ENCODE assay signal across 14 mouse cellular contexts in genomic region chr7:124032236-124032635, GRCm38 (mm10). TPM values are rescaled to one million over a fixed set of nuclear protein-coding genes. Genes with fewer than 3 reads are reported as not detected.
DNase-seq lines count a peak whose midpoint lies in the region; ATAC-seq and TF ChIP-seq lines count a peak whose summit lies in the region.
"Had no signal": no experiment of that assay in that cellular context is flagged by ENCODE, and none has a peak within 500 bp of the region (broad histone marks: within the 10 kb centered on the region; RNA-seq: fewer than 3 reads in every experiment).

No protein-coding gene starts in this region.

- H3K27ac ChIP-seq in kidney, embryonic 14.5 days (ENCODE audit: low read depth, low read length) = no peak overlapping the region
- H3K27ac ChIP-seq in kidney, adult 2 months (ENCODE audit: insufficient read depth, low read depth, low read length) = no peak overlapping the region
- H3K27ac ChIP-seq in embryonic facial prominence, embryonic 14.5 days (replicated peaks; ENCODE audit: low read depth, low read length) = no peak overlapping the region
- H3K27ac ChIP-seq in midbrain, embryonic 15.5 days = no peak overlapping the region
- H3K27ac ChIP-seq: layer of hippocampus, adult 2 months had no signal

- H3K4me3 ChIP-seq in kidney, embryonic 14.5 days (ENCODE audit: low read length) = no peak overlapping the region
- H3K4me3 ChIP-seq in kidney, adult 2 months (ENCODE audit: insufficient read depth, low read depth, low read length) = no peak overlapping the region
- H3K4me3 ChIP-seq in embryonic facial prominence, embryonic 14.5 days (ENCODE audit: low read depth, low read length) = no peak overlapping the region
- no peak overlapping the region for H3K4me3 ChIP-seq in midbrain, embryonic 15.5 days
- H3K4me3 ChIP-seq: layer of hippocampus, adult 2 months had no signal

- H3K27me3 ChIP-seq in kidney, embryonic 14.5 days (ENCODE audit: control insufficient read depth, insufficient read depth, low read length) = no peaks in the 10 kb centered on the region
- no peaks in the 10 kb centered on the region for H3K27me3 ChIP-seq in kidney, adult 2 months (replicated peaks; ENCODE audit: control insufficient read depth, insufficient read depth, low read length)
- H3K27me3 ChIP-seq in embryonic facial prominence, embryonic 14.5 days (replicated peaks; ENCODE audit: control insufficient read depth, insufficient read depth, low read length) = no peaks in the 10 kb centered on the region
- no peaks in the 10 kb centered on the region for H3K27me3 ChIP-seq in midbrain, embryonic 15.5 days (replicated peaks)

- H3K4me1 ChIP-seq in kidney, embryonic 14.5 days (ENCODE audit: control insufficient read depth, insufficient read depth, low read length) = no peaks in the 10 kb centered on the region
- no peaks in the 10 kb centered on the region for H3K4me1 ChIP-seq in kidney, adult 2 months (ENCODE audit: control insufficient read depth, insufficient read depth, low read length)
- no peaks in the 10 kb centered on the region for H3K4me1 ChIP-seq in embryonic facial prominence, embryonic 14.5 days (ENCODE audit: control insufficient read depth, insufficient read depth, low read length)
- H3K4me1 ChIP-seq in midbrain, embryonic 15.5 days = peaks cover 9% of the 10 kb centered on the region

- no peaks in the 10 kb centered on the region for H3K36me3 ChIP-seq in kidney, embryonic 14.5 days (ENCODE audit: control insufficient read depth, insufficient read depth, low read length)
- H3K36me3 ChIP-seq in kidney, adult 2 months (ENCODE audit: control insufficient read depth, insufficient read depth, low read length) = no peaks in the 10 kb centered on the region
- no peaks in the 10 kb centered on the region for H3K36me3 ChIP-seq in embryonic facial prominence, embryonic 14.5 days (ENCODE audit: control insufficient read depth, insufficient read depth, low read length)
- no peaks in the 10 kb centered on the region for H3K36me3 ChIP-seq in midbrain, embryonic 15.5 days (replicated peaks)

- no peak overlapping the region for H3K9ac ChIP-seq in kidney, embryonic 14.5 days (ENCODE audit: low read depth, low read length)
- no peak overlapping the region for H3K9ac ChIP-seq in embryonic facial prominence, embryonic 14.5 days (ENCODE audit: low read depth, low read length)
- no peak overlapping the region for H3K9ac ChIP-seq in midbrain, embryonic 15.5 days
- H3K9ac ChIP-seq: liver, postnatal 0 days had no signal

- ATAC-seq in kidney, embryonic 14.5 days (ENCODE audit: low FRiP score, low TSS enrichment) = 0 out of 2 replicates have a peak, but pooled peaks have one; percentile 64
- ATAC-seq in embryonic facial prominence, embryonic 14.5 days (ENCODE audit: low read depth) = no peak
- ATAC-seq in midbrain, embryonic 15.5 days (replicated peaks) = no peak
- ATAC-seq: liver, postnatal 0 days had no signal

- no peak for DNase-seq in kidney, adult 2 months
- DNase-seq in ES-CJ7 (ENCODE audit: low read depth, low spot score) (peak; percentile 47), NIH3T3 (ENCODE audit: low read depth) (peak; percentile 16)
- DNase-seq in embryonic facial prominence, embryonic 14.5 days (ENCODE audit: low spot score) = peak; percentile 70
- no peak for DNase-seq in layer of hippocampus, postnatal 14 days (ENCODE audit: low spot score in 2 of 2)
- no peak for DNase-seq in left cerebral cortex, postnatal 36 days (ENCODE audit: low spot score in 2 of 2)
- DNase-seq: cerebellum, adult 2 months; gastrocnemius, postnatal 25 days; liver, postnatal 0 days; spleen, adult 18-20 months had no signal

- H3K4me2 ChIP-seq in kidney, embryonic 14.5 days (replicated peaks; ENCODE audit: low read depth, low read length) = no peak overlapping the region
- no peak overlapping the region for H3K4me2 ChIP-seq in embryonic facial prominence, embryonic 14.5 days (ENCODE audit: low read depth, low read length)
- H3K4me2 ChIP-seq in midbrain, embryonic 15.5 days = no peak overlapping the region

- no peak for TF ChIP-seq CTCF in kidney, adult 2 months (conservative IDR thresholded peaks at IDR 0.05; ENCODE audit: insufficient read depth, insufficient read length, low read depth, low read length)

- no peaks in the 10 kb centered on the region for H3K9me3 ChIP-seq in kidney, embryonic 14.5 days (ENCODE audit: control insufficient read depth, low read length)
- no peaks in the 10 kb centered on the region for H3K9me3 ChIP-seq in embryonic facial prominence, embryonic 14.5 days (ENCODE audit: control insufficient read depth, low read length)
- H3K9me3 ChIP-seq in midbrain, embryonic 15.5 days = no peaks in the 10 kb centered on the region

- WGBS in kidney, embryonic 14.5 days = 36% methylated on average over 2 of the region's 2 CpGs
- WGBS in kidney, adult 2 months = 46% methylated on average over 2 of the region's 2 CpGs
- 33% methylated on average over 2 of the region's 2 CpGs for WGBS in embryonic facial prominence, embryonic 14.5 days
- WGBS in midbrain, embryonic 15.5 days = 39% methylated on average over 2 of the region's 2 CpGs

- intact Hi-C loops in left cerebral cortex, postnatal 36 days (cut with DNase I) = no loop called here

- TF ChIP-seq POLR2A in kidney, adult 2 months (IDR thresholded peaks at IDR 0.05; ENCODE audit: low read depth, low read length) = no peak

RNA-seq across cellular contexts. Expression of gene Hs3st4, which starts 49.6 kb away (rescaled TPM):
- 0.06 and 0.08 TPM in 2 replicates for polyA plus RNA-seq in kidney, embryonic 14.5 days (2014; fragmentation: Nextera tagmentation; extraction: Ambion mirVana)
- not detected in 2 replicates for polyA plus RNA-seq in kidney, adult 2 months (2012; rRNA removed)
- 0.08 and 0.18 TPM in 2 replicates for polyA plus RNA-seq in embryonic facial prominence, embryonic 14.5 days (2014; fragmentation: Nextera tagmentation; extraction: Ambion mirVana)
- 10 to 100 TPM; 88.0 to 89.6 TPM for total RNA-seq in layer of hippocampus, postnatal 14 days (2021)
- total RNA-seq in left cerebral cortex, postnatal 36 days (2021) = 10 to 100 TPM; 50.7 to 62.8 TPM
- 20.4 and 21.6 TPM in 2 replicates for polyA plus RNA-seq in midbrain, embryonic 15.5 days (2015; fragmentation: Nextera tagmentation; extraction: Ambion mirVana)
- total RNA-seq: gastrocnemius, postnatal 25 days; megakaryocyte, adult 5-6 weeks had no signal
- polyA plus RNA-seq: liver, postnatal 0 days had no signal

Comparison
In these comparisons a context has a peak if more than half of its experiments do, and no peak if none do; other contexts are left out.
1. DNase-seq: peak in ES-CJ7 (single experiment), NIH3T3 (single experiment) and embryonic facial prominence, embryonic 14.5 days (single experiment); none in kidney, adult 2 months (single experiment), layer of hippocampus, postnatal 14 days (0 of 2) and left cerebral cortex, postnatal 36 days (0 of 2).
2. RNA of gene Hs3st4, which starts 49.6 kb away (polyA plus RNA-seq): 20.4 to 21.6 TPM in midbrain, embryonic 15.5 days; 0.08 to 0.18 TPM in embryonic facial prominence, embryonic 14.5 days, 0.06 to 0.08 TPM in kidney, embryonic 14.5 days and not detected in kidney, adult 2 months; every median in the first group is over 10 times any median in the second.